Mouse (Mus musculus): Measurements from ENCODE around the gene Nr4a1. TPM values are rescaled to one million over a fixed set of nuclear protein-coding genes. Genes with fewer than 3 reads are reported as not detected.

The Nr4a1 gene
- polyA plus RNA-seq, 1 experiment from 2014 or later, result 0.67 TPM

- no peak overlapping the region for H3K9ac ChIP-seq (ENCODE audit: low read depth, low read length)
- no peak overlapping the region for H3K27ac ChIP-seq (ENCODE audit: low read length)
- WGBS (ENCODE audit: insufficient replicate concordance), result 53% methylated on average over 9 of the region's 9 CpGs
- H3K9me3 ChIP-seq (replicated peaks; ENCODE audit: control insufficient read depth, low read length), result no peaks in the 10 kb centered on the region
- no peak overlapping the region for H3K4me2 ChIP-seq (ENCODE audit: low read depth, low read length)
- H3K27me3 ChIP-seq (ENCODE audit: control insufficient read depth, insufficient read depth, low read depth, low read length), result no peaks in the 10 kb centered on the region
- no peak for ATAC-seq (ENCODE audit: low read depth)
- peaks cover 31% of the 10 kb centered on the region for H3K36me3 ChIP-seq (ENCODE audit: control insufficient read depth, insufficient read depth)
- H3K4me1 ChIP-seq (ENCODE audit: control insufficient read depth, low read depth, low read length), result peaks cover 10% of the 10 kb centered on the region
- H3K4me3 ChIP-seq (ENCODE audit: low read depth, low read length), result no peak overlapping the region
These were observed 32.2 kb downstream of the Nr4a1 start for GRCm38 (mm10) chr15:101286129-101286770.

GRCm38 (mm10) chr15:101287361-101287760 lies 33.3 kb downstream of the Nr4a1 start:
- Histone ChIP-seq H3K4me1 (ENCODE audit: control insufficient read depth, low read depth, low read length) (peaks cover 10% of the 10 kb centered on the region), H3K9me3 (replicated peaks; ENCODE audit: control insufficient read depth, low read length) (no peaks in the 10 kb centered on the region), H3K4me3 (ENCODE audit: low read depth, low read length) (no peak overlapping the region), H3K36me3 (ENCODE audit: control insufficient read depth, insufficient read depth) (peaks cover 31% of the 10 kb centered on the region), H3K27ac (ENCODE audit: low read length) (no peak overlapping the region), H3K9ac (ENCODE audit: low read depth, low read length) (no peak overlapping the region), H3K27me3 (ENCODE audit: control insufficient read depth, insufficient read depth, low read depth, low read length) (no peaks in the 10 kb centered on the region), H3K4me2 (ENCODE audit: low read depth, low read length) (no peak overlapping the region)
- 76% methylated on average over 6 of the region's 6 CpGs for WGBS (ENCODE audit: insufficient replicate concordance)
- ATAC-seq (ENCODE audit: low read depth), result no peak

- Histone ChIP-seq H3K4me2 (ENCODE audit: low read depth, low read length) (no peak overlapping the region), H3K36me3 (ENCODE audit: control insufficient read depth, insufficient read depth) (peaks cover 31% of the 10 kb centered on the region), H3K9ac (ENCODE audit: low read depth, low read length) (no peak overlapping the region), H3K27me3 (ENCODE audit: control insufficient read depth, insufficient read depth, low read depth, low read length) (no peaks in the 10 kb centered on the region), H3K4me1 (ENCODE audit: control insufficient read depth, low read depth, low read length) (peaks cover under 1% of the 10 kb centered on the region), H3K4me3 (ENCODE audit: low read depth, low read length) (no peak overlapping the region), H3K27ac (ENCODE audit: low read length) (no peak overlapping the region), H3K9me3 (replicated peaks; ENCODE audit: control insufficient read depth, low read length) (no peaks in the 10 kb centered on the region)
- 86% methylated on average over 15 of the region's 15 CpGs for WGBS (ENCODE audit: insufficient replicate concordance)
- no peak for ATAC-seq (ENCODE audit: low read depth)
These were observed 36.3 kb downstream of the Nr4a1 start for GRCm38 (mm10) chr15:101290354-101290753.

GRCm38 (mm10) chr15:101292012-101292411 lies 37.9 kb downstream of the Nr4a1 start:
- no peak overlapping the region for H3K4me2 ChIP-seq (ENCODE audit: low read depth, low read length)
- no peaks in the 10 kb centered on the region for H3K9me3 ChIP-seq (replicated peaks; ENCODE audit: control insufficient read depth, low read length)
- H3K4me1 ChIP-seq (ENCODE audit: control insufficient read depth, low read depth, low read length), result no peaks in the 10 kb centered on the region
- WGBS (ENCODE audit: insufficient replicate concordance), result 77% methylated on average over 3 of the region's 3 CpGs
- ATAC-seq (ENCODE audit: low read depth), result no peak
- H3K4me3 ChIP-seq (ENCODE audit: low read depth, low read length), result no peak overlapping the region
- no peak overlapping the region for H3K27ac ChIP-seq (ENCODE audit: low read length)
- H3K36me3 ChIP-seq (ENCODE audit: control insufficient read depth, insufficient read depth), result peaks cover 28% of the 10 kb centered on the region
- no peaks in the 10 kb centered on the region for H3K27me3 ChIP-seq (ENCODE audit: control insufficient read depth, insufficient read depth, low read depth, low read length)
- H3K9ac ChIP-seq (ENCODE audit: low read depth, low read length), result no peak overlapping the region

GRCm38 (mm10) chr15:101293025-101293621 lies 39.1 kb downstream of the Nr4a1 start, which contains the start of gene 6030408B16Rik:
Gene 6030408B16Rik, plus strand, starts transcription at chr15:101293212.
- ATAC-seq (ENCODE audit: low read depth), result no peak
- H3K4me3 ChIP-seq (ENCODE audit: low read depth, low read length), result no peak within 1 kb of the TSS
- H3K4me2 ChIP-seq (ENCODE audit: low read depth, low read length), result no peak within 1 kb of the TSS
- no peaks in the 10 kb centered on the region for H3K27me3 ChIP-seq (ENCODE audit: control insufficient read depth, insufficient read depth, low read depth, low read length)
- no peak within 1 kb of the TSS for H3K9ac ChIP-seq (ENCODE audit: low read depth, low read length)
- H3K36me3 ChIP-seq (ENCODE audit: control insufficient read depth, insufficient read depth), result peaks cover 21% of the 10 kb centered on the region
- H3K9me3 ChIP-seq (replicated peaks; ENCODE audit: control insufficient read depth, low read length), result no peaks in the 10 kb centered on the region
- no peaks in the 10 kb centered on the region for H3K4me1 ChIP-seq (ENCODE audit: control insufficient read depth, low read depth, low read length)
- H3K27ac ChIP-seq (ENCODE audit: low read length), result no peak within 1 kb of the TSS
- WGBS (ENCODE audit: insufficient replicate concordance), result 61% methylated on average over 18 of the region's 18 CpGs

GRCm38 (mm10) chr15:101294028-101294894 lies 40.2 kb downstream of the Nr4a1 start:
- Histone ChIP-seq H3K27ac (ENCODE audit: low read length) (no peak overlapping the region), H3K27me3 (ENCODE audit: control insufficient read depth, insufficient read depth, low read depth, low read length) (no peaks in the 10 kb centered on the region), H3K4me1 (ENCODE audit: control insufficient read depth, low read depth, low read length) (no peaks in the 10 kb centered on the region), H3K9me3 (replicated peaks; ENCODE audit: control insufficient read depth, low read length) (no peaks in the 10 kb centered on the region), H3K4me2 (ENCODE audit: low read depth, low read length) (no peak overlapping the region), H3K9ac (ENCODE audit: low read depth, low read length) (no peak overlapping the region), H3K4me3 (ENCODE audit: low read depth, low read length) (no peak overlapping the region), H3K36me3 (ENCODE audit: control insufficient read depth, insufficient read depth) (peaks cover 11% of the 10 kb centered on the region)
- no peak for ATAC-seq (ENCODE audit: low read depth)
- 65% methylated on average over 16 of the region's 16 CpGs for WGBS (ENCODE audit: insufficient replicate concordance)

GRCm38 (mm10) chr15:101295106-101295505 lies 41.0 kb downstream of the Nr4a1 start:
- H3K36me3 ChIP-seq (ENCODE audit: control insufficient read depth, insufficient read depth), result peaks cover 9% of the 10 kb centered on the region
- no peak overlapping the region for H3K27ac ChIP-seq (ENCODE audit: low read length)
- H3K9ac ChIP-seq (ENCODE audit: low read depth, low read length), result no peak overlapping the region
- ATAC-seq (ENCODE audit: low read depth), result no peak
- H3K9me3 ChIP-seq (replicated peaks; ENCODE audit: control insufficient read depth, low read length), result no peaks in the 10 kb centered on the region
- no peak overlapping the region for H3K4me2 ChIP-seq (ENCODE audit: low read depth, low read length)
- H3K4me3 ChIP-seq (ENCODE audit: low read depth, low read length), result no peak overlapping the region
- H3K27me3 ChIP-seq (ENCODE audit: control insufficient read depth, insufficient read depth, low read depth, low read length), result no peaks in the 10 kb centered on the region
- H3K4me1 ChIP-seq (ENCODE audit: control insufficient read depth, low read depth, low read length), result no peaks in the 10 kb centered on the region; the same call in 1 of the 2 replicates
- WGBS (ENCODE audit: insufficient replicate concordance), result 60% methylated on average over 7 of the region's 7 CpGs

GRCm38 (mm10) chr15:101295616-101296015 lies 41.5 kb downstream of the Nr4a1 start:
- Histone ChIP-seq H3K27ac (ENCODE audit: low read length) (no peak overlapping the region), H3K36me3 (ENCODE audit: control insufficient read depth, insufficient read depth) (peaks cover 4% of the 10 kb centered on the region; the same call in 1 of the 2 replicates), H3K9ac (ENCODE audit: low read depth, low read length) (no peak overlapping the region), H3K4me2 (ENCODE audit: low read depth, low read length) (no peak overlapping the region), H3K27me3 (ENCODE audit: control insufficient read depth, insufficient read depth, low read depth, low read length) (no peaks in the 10 kb centered on the region), H3K9me3 (replicated peaks; ENCODE audit: control insufficient read depth, low read length) (no peaks in the 10 kb centered on the region), H3K4me3 (ENCODE audit: low read depth, low read length) (no peak overlapping the region), H3K4me1 (ENCODE audit: control insufficient read depth, low read depth, low read length) (no peaks in the 10 kb centered on the region; the same call in 1 of the 2 replicates)
- ATAC-seq (ENCODE audit: low read depth), result no peak
- WGBS (ENCODE audit: insufficient replicate concordance), result 76% methylated on average over 10 of the region's 10 CpGs

Measured in liver, embryonic 16.5 days (tissue).